Mouse (Mus musculus): Measurements from ENCODE around the gene Opn3.

DNA sequence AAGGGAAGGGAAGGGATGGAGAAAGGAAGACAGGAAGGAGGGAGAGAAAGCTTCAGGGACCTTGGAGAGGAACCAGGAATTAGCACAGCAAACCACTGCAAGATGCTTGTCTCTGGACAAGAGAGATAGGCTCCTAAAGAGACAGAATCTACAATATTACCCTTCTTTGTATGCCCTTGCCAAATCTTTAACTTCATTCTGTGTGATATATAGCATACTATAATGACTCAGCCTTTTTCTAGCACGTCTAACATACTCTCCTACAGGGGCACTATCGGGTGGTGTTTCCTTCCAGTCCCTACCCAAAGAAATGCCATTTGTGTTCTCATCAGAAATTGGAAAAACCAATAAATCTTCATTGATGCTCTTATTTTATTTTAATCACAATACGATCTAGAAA, 61.5 kb downstream of the Opn3 start:
- TF ChIP-seq CTCF (IDR thresholded peaks at IDR 0.05) (no peak), POLR2A (IDR thresholded peaks at IDR 0.05; ENCODE audit: insufficient read depth, low read depth, low read length) (no peak), EP300 (IDR thresholded peaks at IDR 0.05; ENCODE audit: insufficient read depth, low read depth, low read length) (no peak)

Data from heart, adult 2 months (tissue).